Mouse (Mus musculus): ENCODE results near the gene CN725425. TPM values are rescaled to one million over a fixed set of nuclear protein-coding genes. Genes with fewer than 3 reads are reported as not detected.

Gene CN725425
- total RNA-seq, 2 experiments from 2014 or later = 0.23 TPM; not detected in 1

DNA sequence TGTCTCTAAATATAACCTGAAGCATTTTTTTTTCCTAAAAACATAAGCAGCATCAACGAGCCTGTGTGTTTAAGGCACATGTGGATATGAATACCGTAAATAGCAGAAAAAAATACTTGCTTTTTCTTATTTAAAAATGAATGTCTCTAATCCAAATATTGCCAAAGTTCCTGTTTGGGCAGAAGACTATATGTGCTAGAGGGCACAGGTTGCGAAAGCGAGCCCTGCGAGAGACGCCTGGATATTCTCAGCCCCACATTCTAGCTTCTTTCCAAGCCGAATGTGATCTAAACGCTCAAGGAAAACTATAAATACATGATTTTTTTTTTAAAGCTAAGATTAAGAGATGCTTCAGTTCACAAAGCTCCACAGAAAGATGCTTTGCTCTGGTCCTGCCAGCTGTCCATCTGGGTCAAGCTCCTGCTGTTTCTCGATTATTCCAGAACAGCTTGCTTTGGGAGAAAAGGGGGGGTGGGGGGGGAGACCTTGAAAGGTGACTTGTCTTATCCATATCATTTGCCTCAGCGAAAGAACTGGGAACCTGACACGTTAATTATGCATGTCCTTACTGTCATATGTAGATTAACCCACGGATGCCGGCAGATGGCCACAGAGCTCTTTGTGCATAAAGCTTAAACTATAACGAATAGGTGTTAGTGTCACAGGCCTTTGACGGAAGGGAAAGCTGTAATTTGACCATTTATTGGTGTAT lies 19.2 kb upstream of the CN725425 start:
- intact Hi-C loops (cut with DNase I) = no loop called here
- TF ChIP-seq CTCF (IDR thresholded peaks at IDR 0.05) = no peak
- Histone ChIP-seq H3K27ac (no peak overlapping the region), H3K4me3 (no peak overlapping the region)
- no peak for DNase-seq (ENCODE audit: extremely low spot score in 1 of 2, low spot score in 2 of 2)

DNA sequence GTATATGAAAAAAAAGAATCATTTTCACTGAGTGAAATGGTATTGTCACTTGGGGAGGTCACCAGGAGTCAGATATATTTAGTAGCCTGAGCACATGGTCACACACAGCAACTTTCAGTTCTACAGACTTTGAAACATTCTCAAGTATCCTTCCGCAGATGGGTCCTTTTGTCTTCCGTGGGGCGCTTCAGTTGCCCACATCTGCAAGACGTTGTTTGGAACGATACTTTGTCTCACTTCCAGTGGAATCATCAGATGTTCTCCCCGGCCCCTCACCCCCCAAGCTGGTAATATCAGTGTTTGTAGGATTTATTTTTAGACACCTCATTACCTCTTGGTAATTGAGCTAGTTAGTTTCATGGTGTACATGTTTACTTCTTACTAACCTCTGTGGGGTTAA lies 12.9 kb upstream of the CN725425 start:
- no peak overlapping the region for H3K27ac ChIP-seq
- H3K4me3 ChIP-seq = no peak overlapping the region
- intact Hi-C loops (cut with DNase I) = no loop called here
- no peak for DNase-seq (ENCODE audit: extremely low spot score in 1 of 2, low spot score in 2 of 2)
- TF ChIP-seq CTCF (IDR thresholded peaks at IDR 0.05) = no peak

DNA sequence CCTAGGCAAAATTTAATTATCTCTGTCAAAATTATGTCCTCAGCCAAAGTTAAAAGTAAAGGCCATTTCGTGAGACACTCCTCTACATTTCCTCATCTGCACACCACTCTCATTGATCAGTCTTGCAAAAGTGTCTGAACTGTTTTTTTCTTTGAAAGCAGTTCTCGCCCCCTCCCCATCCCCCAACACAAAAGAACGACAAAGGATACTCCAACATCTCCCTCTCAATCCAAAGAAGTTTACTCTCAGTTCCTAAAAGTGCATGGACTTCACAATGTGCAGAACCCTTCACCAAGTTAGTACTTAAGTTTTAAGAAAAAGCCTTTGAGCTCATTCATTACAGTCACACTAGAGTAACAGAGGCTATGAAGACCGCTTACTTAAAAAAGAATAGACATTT lies 9.3 kb upstream of the CN725425 start:
- Histone ChIP-seq H3K27ac (peak overlapping the region; percentile 90), H3K4me3 (peak overlapping the region; percentile 67)
- intact Hi-C loops (cut with DNase I) = loop anchor here (2.0 to 5.0 kb wide), 3 partner anchors 63 to 139 kb away; no protein-coding TSS in a partner anchor
- TF ChIP-seq CTCF (IDR thresholded peaks at IDR 0.05) = no peak
- DNase-seq (ENCODE audit: extremely low spot score in 1 of 2, low spot score in 2 of 2) = no peak

DNA sequence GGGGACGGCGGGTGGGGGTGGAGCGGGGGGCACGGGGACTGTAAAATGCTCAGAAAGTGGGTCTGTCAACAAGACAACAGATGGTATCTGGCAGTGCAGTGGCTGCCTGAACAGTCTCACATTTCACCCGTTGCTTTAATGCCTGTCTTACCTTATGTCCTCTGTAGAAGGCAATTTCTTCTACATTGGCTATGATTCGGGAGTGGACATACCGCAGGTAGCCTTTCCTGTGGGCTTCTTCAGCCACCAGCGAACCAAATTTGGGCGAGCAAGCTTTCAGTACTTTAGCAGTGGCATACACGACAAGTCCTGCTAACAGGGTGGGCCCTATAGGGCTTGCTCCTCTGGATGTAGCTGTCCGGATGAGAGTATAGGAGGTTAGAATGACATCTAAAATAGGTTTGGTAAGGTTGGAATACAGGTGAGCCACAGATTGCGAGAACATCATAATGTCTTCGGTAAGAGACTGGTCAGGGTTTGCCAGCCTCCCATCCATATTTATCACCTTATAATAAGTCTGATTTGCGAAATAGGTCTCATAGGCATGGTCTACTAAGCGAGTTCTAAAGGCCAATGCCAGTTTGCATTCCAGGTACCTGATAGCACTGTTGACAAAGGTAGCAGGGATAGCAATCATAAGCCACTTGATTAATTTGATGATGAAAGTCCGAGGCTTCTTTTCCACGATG lies 8.6 kb upstream of the CN725425 start:
- peak overlapping the region; percentile 90 for H3K27ac ChIP-seq
- no peak for DNase-seq (ENCODE audit: extremely low spot score in 1 of 2, low spot score in 2 of 2)
- TF ChIP-seq CTCF (IDR thresholded peaks at IDR 0.05) = no peak
- H3K4me3 ChIP-seq = peak overlapping the region; percentile 67
- intact Hi-C loops (cut with DNase I) = loop anchor here (2.0 to 5.0 kb wide), 3 partner anchors 62 to 140 kb away; no protein-coding TSS in a partner anchor

DNA sequence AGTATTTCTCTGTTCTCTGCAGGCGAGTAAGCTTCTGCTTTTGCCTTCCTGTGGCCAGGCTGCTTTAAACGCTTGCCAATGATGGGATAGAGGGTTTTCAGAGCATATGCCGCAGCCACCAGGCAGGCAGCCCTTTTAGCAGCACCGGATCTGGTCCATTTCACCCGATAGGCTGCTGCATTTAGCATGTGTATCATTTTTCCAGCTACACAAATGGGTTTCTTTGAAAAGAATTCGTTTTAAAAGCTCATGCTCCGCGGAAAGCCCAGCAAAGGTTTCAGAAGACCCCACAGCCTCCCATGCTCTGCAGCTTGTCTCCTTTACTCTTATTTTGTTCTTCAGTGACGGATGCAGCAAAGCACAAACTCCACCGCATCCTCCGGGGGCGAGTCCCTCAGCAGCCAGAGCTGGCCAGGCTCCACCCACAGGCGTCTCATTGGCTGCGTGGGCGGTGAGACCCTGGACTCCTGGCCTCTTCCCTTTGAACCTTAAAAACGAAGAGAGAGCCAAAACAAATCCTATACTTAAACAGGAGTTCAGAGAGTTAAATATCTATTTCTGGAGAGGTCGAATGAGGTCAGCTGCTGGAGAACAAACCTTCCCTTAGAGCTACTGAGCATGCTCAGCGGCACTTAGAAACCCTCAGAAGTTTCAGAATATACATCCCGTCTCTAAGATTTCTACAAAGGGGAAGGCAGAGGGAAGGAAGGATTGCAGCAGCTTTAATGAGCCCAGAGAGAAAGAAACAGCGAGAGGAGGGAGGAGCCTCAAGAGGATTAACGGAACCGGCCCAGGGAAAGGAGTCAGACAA lies 7.7 kb upstream of the CN725425 start, which contains the start of gene Abcd2:
Gene Abcd2, minus strand, starts transcription at position 388 of the 811 bp plus-strand sequence.
- peak; percentile 71 to 74 for DNase-seq (ENCODE audit: extremely low spot score in 1 of 2, low spot score in 2 of 2)
- TF ChIP-seq CTCF (IDR thresholded peaks at IDR 0.05) = no peak
- Histone ChIP-seq H3K4me3 (peak within 1 kb of the TSS; percentile 67), H3K27ac (peak within 1 kb of the TSS; percentile 90)
- intact Hi-C loops (cut with DNase I) = loop anchor here (2.0 to 5.0 kb wide), 3 partner anchors 61 to 141 kb away; no protein-coding TSS in a partner anchor

DNA sequence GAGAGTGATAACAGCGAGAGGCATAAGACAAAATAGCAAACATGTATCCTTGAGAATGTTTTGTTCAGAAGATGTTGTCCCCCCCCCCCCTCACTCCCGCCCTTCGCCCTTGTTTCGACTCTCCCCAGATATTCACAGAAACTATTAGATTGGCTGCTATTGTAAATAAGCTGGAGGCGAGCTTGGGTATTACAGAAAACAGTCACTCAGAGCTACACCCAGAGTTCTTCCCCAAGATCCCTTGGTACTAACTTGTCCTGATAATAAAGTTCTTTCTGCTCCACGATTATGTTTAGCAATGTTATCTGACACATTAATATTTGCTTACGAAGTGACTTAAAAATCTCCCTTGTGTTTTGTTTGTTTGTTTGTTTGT lies 7.1 kb upstream of the CN725425 start:
- DNase-seq (ENCODE audit: extremely low spot score in 1 of 2, low spot score in 2 of 2) = no peak
- TF ChIP-seq CTCF (IDR thresholded peaks at IDR 0.05) = no peak; the same call in 1 of the 2 replicates
- Histone ChIP-seq H3K4me3 (peak overlapping the region; percentile 67), H3K27ac (peak overlapping the region; percentile 90; the same call in 1 of the 2 replicates)
- intact Hi-C loops (cut with DNase I) = loop anchor here (5.0 kb wide), 1 partner anchor 100 kb away; no protein-coding TSS in a partner anchor

DNA sequence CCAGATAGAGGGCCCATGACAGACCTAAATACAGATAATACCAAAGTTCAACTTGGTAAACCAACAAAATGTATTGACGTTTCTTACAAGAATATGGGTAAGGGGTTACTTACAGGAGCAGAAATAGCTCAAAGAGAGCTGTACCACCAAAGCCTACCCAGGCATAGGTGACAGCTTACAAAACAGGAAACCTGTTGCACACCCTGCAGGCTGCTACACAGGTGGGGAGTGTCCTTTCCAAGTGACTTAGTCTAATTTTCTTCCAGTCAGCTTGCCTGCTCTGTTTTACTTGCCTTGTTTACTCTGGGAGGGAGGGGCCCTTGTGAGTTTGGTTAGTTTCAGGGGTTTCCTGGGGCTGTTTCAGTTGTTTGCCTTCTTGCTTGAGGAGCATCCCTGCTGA lies 1.5 kb downstream of the CN725425 start:
- no peak for TF ChIP-seq CTCF (IDR thresholded peaks at IDR 0.05)
- no peak for DNase-seq (ENCODE audit: extremely low spot score in 1 of 2, low spot score in 2 of 2)
- H3K4me3 ChIP-seq = no peak overlapping the region
- intact Hi-C loops (cut with DNase I) = no loop called here
- no peak overlapping the region for H3K27ac ChIP-seq

DNA sequence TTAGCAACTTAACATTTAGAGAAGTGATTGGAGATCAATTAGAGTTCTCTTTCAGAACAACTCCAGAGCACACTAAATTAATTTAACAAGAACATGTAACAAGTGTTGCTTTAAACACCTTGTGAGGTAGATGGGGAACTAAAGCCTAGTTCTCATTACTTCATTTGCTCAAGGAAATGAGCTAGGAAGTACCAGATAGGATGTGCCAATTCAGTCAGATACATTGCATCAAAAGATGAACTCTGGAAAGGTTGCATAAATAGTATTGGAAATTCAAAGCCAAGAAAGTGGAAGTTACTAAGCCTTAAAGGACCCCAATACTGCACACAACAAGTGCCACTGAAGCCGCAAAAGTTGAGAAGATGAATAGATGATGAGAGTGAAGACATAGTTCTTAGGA lies 3.2 kb downstream of the CN725425 start:
- H3K27ac ChIP-seq = no peak overlapping the region
- intact Hi-C loops (cut with DNase I) = no loop called here
- no peak for DNase-seq (ENCODE audit: extremely low spot score in 1 of 2, low spot score in 2 of 2)
- TF ChIP-seq CTCF (IDR thresholded peaks at IDR 0.05) = no peak
- no peak overlapping the region for H3K4me3 ChIP-seq

DNA sequence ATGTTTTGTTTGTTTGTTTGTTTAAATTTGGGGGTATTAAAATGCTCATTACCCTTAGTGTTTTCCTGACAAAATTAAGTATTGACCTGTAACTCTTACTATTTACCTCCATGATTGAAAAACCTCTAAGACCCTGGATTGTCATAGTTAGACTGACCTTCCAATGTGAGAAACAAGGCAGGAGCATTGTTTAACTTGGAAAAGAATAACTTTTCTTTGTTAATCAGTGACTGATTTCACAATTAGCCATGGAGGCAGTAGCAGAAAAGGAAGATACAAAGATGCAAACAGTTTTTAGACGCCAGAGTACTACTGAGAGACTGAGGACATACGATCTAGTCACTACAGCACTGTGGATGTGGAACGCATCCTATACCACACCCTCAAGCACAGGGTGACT lies 4.2 kb downstream of the CN725425 start:
- Histone ChIP-seq H3K4me3 (no peak overlapping the region), H3K27ac (no peak overlapping the region)
- TF ChIP-seq CTCF (IDR thresholded peaks at IDR 0.05) = no peak
- intact Hi-C loops (cut with DNase I) = no loop called here
- no peak for DNase-seq (ENCODE audit: extremely low spot score in 1 of 2, low spot score in 2 of 2)

DNA sequence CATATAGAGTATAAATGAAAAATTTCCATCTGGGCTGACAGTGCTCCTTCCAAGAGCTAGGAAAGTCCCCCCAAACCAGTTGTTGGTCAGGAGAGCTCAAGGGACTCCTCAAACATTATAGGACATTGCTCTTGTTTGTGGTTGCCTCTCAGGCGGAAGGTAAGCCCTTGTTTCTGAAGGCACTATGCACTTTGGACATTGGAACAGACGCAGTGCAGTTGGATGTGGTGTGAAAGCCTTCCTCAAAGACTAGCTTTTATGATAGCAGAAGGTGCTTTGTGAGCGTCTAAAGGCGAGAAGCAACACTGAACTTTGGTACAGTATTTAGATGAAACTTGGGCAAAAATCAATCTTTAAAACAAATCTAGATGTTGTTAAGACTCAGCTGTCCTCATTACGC lies 7.2 kb downstream of the CN725425 start:
- DNase-seq (ENCODE audit: extremely low spot score in 1 of 2, low spot score in 2 of 2) = no peak
- H3K27ac ChIP-seq = no peak overlapping the region
- H3K4me3 ChIP-seq = no peak overlapping the region
- TF ChIP-seq CTCF (IDR thresholded peaks at IDR 0.05) = no peak
- intact Hi-C loops (cut with DNase I) = no loop called here

DNA sequence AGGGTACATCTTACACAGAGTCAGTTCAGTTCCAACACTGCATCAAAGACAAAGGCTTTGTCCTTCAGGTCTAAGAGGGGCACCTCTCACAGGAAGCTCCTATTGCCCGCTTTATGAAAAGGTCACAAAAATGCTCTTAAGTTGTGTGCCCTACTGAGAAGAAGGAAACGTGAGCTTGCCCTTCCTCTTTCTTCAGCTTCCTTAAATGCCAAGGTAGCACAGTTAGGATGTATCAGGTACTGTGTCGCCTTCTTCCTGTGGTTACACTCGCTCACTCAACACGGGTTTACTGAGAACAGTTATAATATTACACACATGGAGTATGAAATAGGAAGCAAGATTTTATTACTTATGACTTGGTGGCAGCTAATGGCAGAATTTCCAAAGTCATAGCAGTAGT lies 38.0 kb downstream of the CN725425 start:
- DNase-seq (ENCODE audit: extremely low spot score in 1 of 2, low spot score in 2 of 2) = no peak
- intact Hi-C loops (cut with DNase I) = no loop called here
- Histone ChIP-seq H3K4me3 (no peak overlapping the region), H3K27ac (no peak overlapping the region)
- TF ChIP-seq CTCF (IDR thresholded peaks at IDR 0.05) = no peak

All from left cerebral cortex, adult 2 months (tissue).